Mouse (Mus musculus) cerebral cortex, adult 2 months (tissue): ENCODE results near the gene Scn4b.

ENCODE experiments used
- WGBS: fragments of 180-500 bp; shearing (Covaris S2); methylation state at CpG from one replicate; pipeline ENCODE4 v1.1.7; 2018; 5-methylcytosine and 5-hydroxymethylcytosine counted together

The Scn4b gene

GRCm38 (mm10) chr9:45138191-45139032 lies at the start of gene Scn4b:
Scn4b (plus strand) TSS chr9:45138395.
- WGBS: under 1% methylated on average over 73 of the region's 76 CpGs

- WGBS: 82% methylated on average over 3 of the region's 3 CpGs
Observed at GRCm38 (mm10) chr9:45090811-45091210, 47.4 kb upstream of the Scn4b start.

DNA sequence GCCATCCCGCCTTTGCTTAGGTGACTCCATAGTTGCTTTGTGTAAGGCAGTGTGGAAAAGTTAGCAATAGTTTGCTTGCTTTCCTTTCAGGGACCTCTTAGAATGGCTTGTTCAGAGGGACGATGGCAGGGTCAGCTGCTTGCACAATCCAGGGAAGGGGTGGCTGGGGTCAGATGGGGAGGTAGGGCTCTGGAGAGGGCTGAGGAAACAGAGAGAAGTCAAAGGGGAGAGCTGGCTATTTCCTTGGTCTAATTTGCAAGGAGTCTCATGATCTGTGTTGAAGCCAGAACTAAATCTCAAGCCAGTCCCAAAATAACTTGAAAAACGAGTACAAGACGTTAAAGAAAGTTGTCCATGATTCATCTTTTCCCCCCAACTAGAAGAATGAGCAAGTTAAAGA lies 45.6 kb upstream of the Scn4b start:
- WGBS: 45% methylated on average over 4 of the region's 4 CpGs

GRCm38 (mm10) chr9:45095149-45095937 lies 42.9 kb upstream of the Scn4b start:
- 82% methylated on average over 6 of the region's 6 CpGs for WGBS

DNA sequence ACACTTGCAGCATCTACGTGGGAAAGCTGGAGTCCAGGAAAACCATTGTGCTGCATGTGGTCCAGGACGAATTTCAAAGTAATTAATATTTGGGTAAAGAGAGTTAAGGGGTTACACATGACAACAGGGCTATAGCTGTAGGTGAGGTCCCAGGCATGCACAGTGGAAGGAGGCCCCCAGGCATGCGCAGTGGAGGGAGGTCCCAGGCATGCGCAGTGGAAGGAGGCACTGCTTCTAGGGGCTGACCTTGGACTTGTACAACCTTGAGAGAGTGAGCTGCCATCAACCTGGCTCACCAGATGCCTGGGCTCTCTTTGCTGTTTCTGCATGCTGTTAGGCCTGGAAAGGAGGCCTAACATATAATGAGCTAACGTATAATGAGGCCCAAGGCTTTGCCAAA lies 40.3 kb upstream of the Scn4b start:
- 88% methylated on average over 5 of the region's 5 CpGs for WGBS

GRCm38 (mm10) chr9:45098426-45098825 lies 39.8 kb upstream of the Scn4b start:
- 47% methylated on average over 3 of the region's 3 CpGs for WGBS

- 88% methylated on average over 1 of the region's 1 CpGs for WGBS
Observed at GRCm38 (mm10) chr9:45102528-45102927, 35.7 kb upstream of the Scn4b start.

DNA sequence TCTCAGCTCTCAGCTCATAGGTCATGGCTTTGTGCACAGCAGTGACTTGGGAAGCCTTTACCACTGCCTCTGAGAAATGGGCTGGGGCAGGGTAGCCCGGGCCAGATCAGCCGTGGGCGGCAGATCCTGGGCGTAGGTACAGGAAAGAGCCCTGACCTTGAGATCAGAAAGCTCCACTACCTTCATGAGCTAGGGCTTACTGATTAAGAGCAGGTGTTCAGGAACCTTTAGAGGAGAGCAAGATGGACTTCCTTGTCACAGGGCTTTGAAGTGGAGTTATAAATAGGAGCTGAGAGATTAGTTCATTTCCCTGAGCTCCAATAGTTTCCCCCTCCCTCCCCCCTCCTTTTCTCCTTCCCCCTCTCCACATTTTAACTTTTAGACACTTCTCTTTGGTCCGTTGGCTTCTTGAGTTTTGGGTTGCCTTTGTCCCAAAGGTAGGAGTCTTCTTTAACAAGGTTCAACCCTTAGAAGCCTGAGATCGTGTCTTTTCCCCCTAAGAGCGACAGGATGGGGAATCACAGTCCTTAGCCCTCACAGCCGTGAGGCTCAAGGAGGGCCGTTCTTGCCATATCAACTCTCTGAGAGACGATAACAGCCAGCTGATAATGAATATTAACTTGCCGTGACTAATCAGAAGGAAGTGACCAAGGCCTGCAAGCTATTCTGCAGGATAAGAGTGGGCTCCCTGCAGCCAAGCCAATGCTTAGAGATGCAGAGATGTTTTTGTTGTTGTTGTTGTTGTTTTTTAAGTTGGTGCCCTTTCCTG lies 34.8 kb upstream of the Scn4b start:
- 82% methylated on average over 11 of the region's 11 CpGs for WGBS

- 88% methylated on average over 2 of the region's 2 CpGs for WGBS
Observed at GRCm38 (mm10) chr9:45105596-45106374, 32.4 kb upstream of the Scn4b start.

DNA sequence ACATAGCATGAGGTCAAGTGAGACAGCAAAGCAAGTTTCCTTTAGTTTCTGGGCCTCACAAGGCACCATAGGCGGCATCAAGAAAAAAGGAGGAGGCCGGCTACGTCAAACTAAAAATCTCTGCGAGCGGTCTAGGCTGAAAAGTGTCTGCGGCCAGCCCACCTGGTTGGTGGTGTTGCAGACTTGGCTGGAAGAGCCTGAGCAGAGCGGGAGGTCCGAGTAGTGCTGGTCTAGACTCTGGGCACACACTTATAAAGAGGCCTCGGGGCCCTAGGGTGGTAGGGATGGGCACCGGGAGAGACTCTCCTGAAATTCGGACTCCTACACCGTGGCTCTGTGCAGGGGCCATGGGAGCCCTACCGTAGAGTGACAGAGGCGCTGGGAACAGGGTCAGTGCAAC lies 22.5 kb upstream of the Scn4b start:
- WGBS: 9% methylated on average over 14 of the region's 14 CpGs

- 70% methylated on average over 9 of the region's 9 CpGs for WGBS
Observed at GRCm38 (mm10) chr9:45116819-45117218, 21.4 kb upstream of the Scn4b start.

GRCm38 (mm10) chr9:45117741-45118431 lies 20.3 kb upstream of the Scn4b start, which contains the start of gene Scn2b:
Scn2b (plus strand) TSS chr9:45117782.
- WGBS: 3% methylated on average over 13 of the region's 13 CpGs

GRCm38 (mm10) chr9:45118552-45118951 lies 19.6 kb upstream of the Scn4b start:
- WGBS: 20% methylated on average over 10 of the region's 10 CpGs

- 91% methylated on average over 8 of the region's 8 CpGs for WGBS
Observed at GRCm38 (mm10) chr9:45119316-45119953, 18.8 kb upstream of the Scn4b start.

DNA sequence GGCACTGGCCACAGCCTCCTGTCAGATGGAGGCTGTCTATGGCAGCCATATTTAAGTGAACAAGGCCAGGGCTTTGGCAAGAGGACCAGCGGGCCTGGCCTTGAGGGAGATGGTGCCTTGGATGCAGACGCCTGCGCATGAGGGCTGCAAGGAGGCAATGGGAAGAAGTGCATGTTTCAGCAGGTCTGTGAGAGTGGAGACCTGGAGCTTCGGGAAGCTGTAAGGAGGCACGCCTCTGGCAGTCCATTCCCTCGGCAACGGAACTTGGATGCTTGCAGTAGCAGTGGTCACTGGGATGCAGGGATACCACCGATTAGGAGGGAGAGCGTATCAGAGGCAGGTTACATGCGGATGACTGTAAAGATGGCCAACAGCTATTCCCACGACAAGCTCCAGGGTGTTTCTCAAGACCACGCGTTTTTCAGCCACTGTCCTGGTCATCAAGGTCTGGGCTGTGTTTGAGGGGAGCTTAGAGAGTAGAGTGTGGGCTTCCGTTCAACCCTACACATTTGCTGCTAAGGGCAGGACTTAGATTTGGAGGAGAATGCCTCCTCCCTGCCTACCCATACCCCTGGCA lies 18.2 kb upstream of the Scn4b start:
- 88% methylated on average over 14 of the region's 14 CpGs for WGBS

DNA sequence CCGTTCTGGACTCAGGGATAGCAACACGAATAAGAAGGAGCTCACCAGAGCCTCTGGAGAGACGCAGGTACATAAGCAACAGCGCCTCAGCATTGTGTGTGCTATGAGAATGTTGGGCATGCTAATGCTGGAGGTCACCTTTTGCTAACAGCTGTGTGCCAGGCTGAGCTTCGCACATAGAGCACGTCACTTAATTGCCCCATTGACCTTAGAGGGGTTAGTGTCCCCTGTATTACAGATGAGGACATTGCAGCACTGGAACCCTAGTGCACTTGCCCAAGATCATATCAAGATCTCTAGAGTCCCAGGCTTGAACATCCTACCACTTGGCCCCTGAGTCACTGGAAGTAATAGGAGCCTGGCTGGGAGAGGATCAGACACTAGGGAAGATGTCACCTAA lies 17.6 kb upstream of the Scn4b start:
- WGBS: 72% methylated on average over 6 of the region's 6 CpGs

DNA sequence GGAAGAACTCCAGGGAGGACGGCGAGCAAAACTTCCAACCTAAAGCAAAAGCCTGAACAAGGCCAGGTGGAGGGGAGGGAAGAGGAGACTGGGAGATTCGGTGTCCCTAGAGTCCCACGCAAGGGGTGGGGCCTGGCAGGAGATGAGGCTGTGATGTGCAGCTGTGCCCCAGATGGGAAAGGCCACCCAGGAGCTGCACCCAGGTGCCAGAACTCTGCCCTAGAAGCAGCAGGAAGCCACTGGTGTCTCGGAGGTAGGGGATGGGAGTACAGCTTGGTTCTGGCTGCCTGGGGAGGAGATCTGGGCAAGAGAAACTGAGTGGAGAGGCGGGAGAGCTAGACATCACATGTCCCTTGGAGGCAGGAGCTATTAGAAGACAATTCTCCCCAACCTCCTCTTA lies 17.2 kb upstream of the Scn4b start:
- WGBS: 37% methylated on average over 6 of the region's 6 CpGs

GRCm38 (mm10) chr9:45121769-45122168 lies 16.4 kb upstream of the Scn4b start:
- WGBS: 2% methylated on average over 10 of the region's 10 CpGs

DNA sequence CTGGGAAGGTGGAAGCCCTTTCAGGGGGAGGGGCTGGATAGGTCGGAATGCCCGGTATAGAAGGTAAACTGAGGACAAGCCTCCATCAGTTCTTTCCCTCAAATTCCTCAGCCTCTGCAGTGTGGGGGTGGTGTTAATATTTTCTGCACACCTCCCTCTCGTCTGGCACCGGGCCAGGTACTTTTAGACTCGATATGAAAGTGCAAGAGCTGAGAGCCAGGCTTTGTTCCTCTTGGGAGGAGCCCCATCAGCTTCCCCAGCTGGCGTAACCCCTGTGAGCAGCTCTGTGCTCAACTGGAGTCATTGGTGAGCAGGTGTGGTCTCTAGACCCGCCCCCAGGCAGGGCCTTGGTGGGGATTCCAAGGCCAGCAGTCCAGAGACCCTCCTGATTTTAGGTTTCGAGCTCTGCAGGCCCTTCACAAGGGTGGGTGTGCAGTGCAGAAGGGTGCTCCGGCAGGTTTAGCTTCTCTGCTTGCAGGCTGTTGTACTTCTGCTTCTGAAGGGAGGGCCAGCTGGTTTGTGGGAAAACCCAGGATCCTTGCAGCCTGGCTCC lies 15.9 kb upstream of the Scn4b start:
- WGBS: 13% methylated on average over 9 of the region's 9 CpGs

DNA sequence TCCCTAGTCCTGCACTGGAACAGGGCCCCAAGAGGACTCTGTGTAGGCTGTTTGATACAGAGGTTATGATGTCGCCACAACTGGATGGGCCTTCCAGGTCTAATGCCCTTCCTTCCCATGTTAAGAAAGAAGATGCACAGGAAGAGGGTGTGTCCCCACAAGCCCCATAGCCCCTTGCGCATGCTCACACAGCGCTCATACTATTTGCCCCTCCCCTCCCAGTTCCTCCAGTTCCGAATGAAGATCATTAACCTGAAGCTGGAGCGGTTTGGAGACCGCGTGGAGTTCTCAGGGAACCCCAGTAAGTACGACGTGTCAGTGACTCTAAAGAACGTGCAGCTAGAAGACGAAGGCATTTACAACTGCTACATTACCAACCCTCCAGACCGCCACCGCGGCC lies 13.0 kb upstream of the Scn4b start:
- 89% methylated on average over 14 of the region's 14 CpGs for WGBS
